Mouse (Mus musculus) embryonic facial prominence, embryonic 15.5 days (tissue): Measurements from ENCODE around the gene Gm20605. TPM values are rescaled to one million over a fixed set of nuclear protein-coding genes. Genes with fewer than 3 reads are reported as not detected.

ENCODE experiments used
- ATAC-seq: fragments of 200-750 bp; cut with Nextera tagmentation; 2 replicates; pipeline ENCODE4 v1.8.0; 2017; ENCODE audit warnings: low read depth, moderate TSS enrichment; ENCODE audit not compliant: insufficient number of reproducible peaks, low FRiP score, low TSS enrichment
- H3K27ac ChIP-seq: fragments of 300-500 bp; sonication (generic); replicated peaks from 2 replicates; pipeline ENCODE4 v1.5.1; 2015; ENCODE audit warnings: mild to moderate bottlenecking, inconsistent platforms
- H3K27me3 ChIP-seq: fragments of 300-500 bp; sonication (generic); 2 replicates; pipeline ENCODE4 v1.6.1; 2015; ENCODE audit warnings: inconsistent platforms
- H3K36me3 ChIP-seq: fragments of 300-500 bp; sonication (generic); 2 replicates; pipeline ENCODE4 v1.6.1; 2015; ENCODE audit warnings: mild to moderate bottlenecking, inconsistent platforms
- H3K4me1 ChIP-seq: fragments of 300-500 bp; sonication (generic); 2 replicates; pipeline ENCODE4 v1.6.1; 2015; ENCODE audit warnings: inconsistent platforms
- H3K4me2 ChIP-seq: fragments of 300-500 bp; sonication (generic); replicated peaks from 2 replicates; pipeline ENCODE4 v1.6.1; 2015; ENCODE audit warnings: mild to moderate bottlenecking, inconsistent platforms
- H3K4me3 ChIP-seq: fragments of 300-500 bp; sonication (generic); replicated peaks from 2 replicates; pipeline ENCODE4 v1.5.1; 2015; ENCODE audit warnings: mild to moderate bottlenecking, inconsistent platforms
- H3K9ac ChIP-seq: fragments of 300-500 bp; sonication (generic); 2 replicates; pipeline ENCODE4 v1.6.1; 2015; ENCODE audit warnings: inconsistent platforms
- H3K9me3 ChIP-seq: fragments of 300-500 bp; sonication (generic); replicated peaks from 2 replicates; pipeline ENCODE4 v1.6.1; 2016; ENCODE audit warnings: inconsistent platforms
- WGBS: fragments of 180-500 bp; shearing (Covaris S2); methylation state at CpG from one replicate; pipeline ENCODE4 v1.1.7; 2015; 5-methylcytosine and 5-hydroxymethylcytosine counted together
- polyA plus RNA-seq: library from polyadenylated mRNA; unstranded; fragments of >200 nt; fragmentation: Nextera tagmentation; extraction: Ambion mirVana; gene quantifications from 2 replicates; pipeline ENCODE4 v1.2.1, GENCODE M21; 2015

Gene Gm20605
- polyA plus RNA-seq, 1 experiment from 2014 or later, result 13.1 TPM

- 89% methylated on average over 8 of the region's 8 CpGs for WGBS
- no peak for ATAC-seq
These were observed 45.8 kb downstream of the Gm20605 start for GRCm38 (mm10) chr5:137674786-137675185.

GRCm38 (mm10) chr5:137677859-137678258 is 48.9 kb downstream of the Gm20605 start:
- Histone ChIP-seq H3K4me2 (no peak overlapping the region), H3K9ac (no peak overlapping the region), H3K4me3 (no peak overlapping the region), H3K36me3 (peaks cover 3% of the 10 kb centered on the region; the same call in 1 of the 2 replicates), H3K27ac (no peak overlapping the region), H3K27me3 (no peaks in the 10 kb centered on the region), H3K9me3 (no peaks in the 10 kb centered on the region), H3K4me1 (peaks cover under 1% of the 10 kb centered on the region; the same call in 1 of the 2 replicates)
- no peak for ATAC-seq
- 94% methylated on average over 8 of the region's 8 CpGs for WGBS

More at GRCm38 (mm10) chr5:137674786-137675185, 45.8 kb downstream of the Gm20605 start:
- Histone ChIP-seq H3K4me1 (peaks cover 15% of the 10 kb centered on the region), H3K9me3 (no peaks in the 10 kb centered on the region), H3K27me3 (no peaks in the 10 kb centered on the region), H3K4me3 (no peak overlapping the region), H3K27ac (no peak overlapping the region), H3K4me2 (no peak overlapping the region), H3K36me3 (peaks cover 3% of the 10 kb centered on the region; the same call in 1 of the 2 replicates), H3K9ac (no peak overlapping the region)

GRCm38 (mm10) chr5:137678736-137679135 is 49.8 kb downstream of the Gm20605 start:
- H3K4me3 ChIP-seq, result no peak overlapping the region
- H3K9me3 ChIP-seq, result no peaks in the 10 kb centered on the region
- peaks cover 3% of the 10 kb centered on the region; the same call in 1 of the 2 replicates for H3K36me3 ChIP-seq
- 86% methylated on average over 3 of the region's 3 CpGs for WGBS
- H3K27ac ChIP-seq, result no peak overlapping the region
- H3K27me3 ChIP-seq, result no peaks in the 10 kb centered on the region
- no peak for ATAC-seq
- H3K4me1 ChIP-seq, result peaks cover 9% of the 10 kb centered on the region
- H3K4me2 ChIP-seq, result no peak overlapping the region
- H3K9ac ChIP-seq, result no peak overlapping the region

- peaks cover 9% of the 10 kb centered on the region for H3K4me1 ChIP-seq
- 78% methylated on average over 4 of the region's 4 CpGs for WGBS
- H3K9ac ChIP-seq, result no peak overlapping the region
- H3K36me3 ChIP-seq, result peaks cover 3% of the 10 kb centered on the region; the same call in 1 of the 2 replicates
- H3K4me3 ChIP-seq, result no peak overlapping the region
- no peaks in the 10 kb centered on the region for H3K9me3 ChIP-seq
- ATAC-seq, result no peak
- H3K4me2 ChIP-seq, result no peak overlapping the region
- H3K27ac ChIP-seq, result no peak overlapping the region
- H3K27me3 ChIP-seq, result no peaks in the 10 kb centered on the region
These were observed 50.8 kb downstream of the Gm20605 start for GRCm38 (mm10) chr5:137679726-137680125.

- 80% methylated on average over 6 of the region's 6 CpGs for WGBS
- Histone ChIP-seq H3K27ac (no peak overlapping the region), H3K36me3 (no peaks in the 10 kb centered on the region; the same call in 1 of the 2 replicates), H3K27me3 (no peaks in the 10 kb centered on the region), H3K4me1 (peaks cover 13% of the 10 kb centered on the region), H3K9ac (no peak overlapping the region), H3K4me3 (no peak overlapping the region), H3K9me3 (no peaks in the 10 kb centered on the region), H3K4me2 (no peak overlapping the region)
- ATAC-seq, result no peak
These were observed 53.6 kb downstream of the Gm20605 start for GRCm38 (mm10) chr5:137682526-137682925.

GRCm38 (mm10) chr5:137683388-137684293 is 54.7 kb downstream of the Gm20605 start:
- WGBS, result 9% methylated on average over 28 of the region's 28 CpGs
- no peaks in the 10 kb centered on the region for H3K27me3 ChIP-seq
- no peaks in the 10 kb centered on the region; the same call in 1 of the 2 replicates for H3K36me3 ChIP-seq
- no peaks in the 10 kb centered on the region for H3K9me3 ChIP-seq
- H3K27ac ChIP-seq, result peak overlapping the region; percentile 58; the same call in 1 of the 2 replicates
- peak overlapping the region; percentile 80 for H3K4me3 ChIP-seq
- peak overlapping the region; percentile 95 for H3K4me2 ChIP-seq
- no peak for ATAC-seq
- peaks cover 13% of the 10 kb centered on the region for H3K4me1 ChIP-seq
- H3K9ac ChIP-seq, result peak overlapping the region; percentile 50

- peak within 1 kb of the TSS; percentile 58; the same call in 1 of the 2 replicates for H3K27ac ChIP-seq
- peak within 1 kb of the TSS; percentile 50 for H3K9ac ChIP-seq
- peak; percentile 100 for ATAC-seq
- H3K9me3 ChIP-seq, result no peaks in the 10 kb centered on the region
- peaks cover 13% of the 10 kb centered on the region for H3K4me1 ChIP-seq
- no peaks in the 10 kb centered on the region for H3K27me3 ChIP-seq
- under 1% methylated on average over 61 of the region's 62 CpGs for WGBS
- H3K4me3 ChIP-seq, result peak within 1 kb of the TSS; percentile 80
- H3K36me3 ChIP-seq, result no peaks in the 10 kb centered on the region; the same call in 1 of the 2 replicates
- peak within 1 kb of the TSS; percentile 95 for H3K4me2 ChIP-seq
These were observed 55.5 kb downstream of the Gm20605 start, which contains the start of gene Agfg2 for GRCm38 (mm10) chr5:137684294-137685123. Gene Agfg2, minus strand, starts transcription at chr5:137684726.

- H3K9ac ChIP-seq, result no peak overlapping the region
- no peak overlapping the region for H3K4me2 ChIP-seq
- no peak overlapping the region for H3K4me3 ChIP-seq
- no peaks in the 10 kb centered on the region; the same call in 1 of the 2 replicates for H3K36me3 ChIP-seq
- over 99% methylated on average over 3 of the region's 3 CpGs for WGBS
- no peak overlapping the region for H3K27ac ChIP-seq
- H3K9me3 ChIP-seq, result no peaks in the 10 kb centered on the region
- H3K27me3 ChIP-seq, result no peaks in the 10 kb centered on the region
- ATAC-seq, result no peak
- peaks cover 13% of the 10 kb centered on the region for H3K4me1 ChIP-seq
These were observed 56.7 kb downstream of the Gm20605 start for GRCm38 (mm10) chr5:137685653-137686052.

GRCm38 (mm10) chr5:137686127-137686790 is 57.3 kb downstream of the Gm20605 start:
- no peak overlapping the region for H3K4me3 ChIP-seq
- no peak overlapping the region for H3K9ac ChIP-seq
- H3K27ac ChIP-seq, result no peak overlapping the region
- no peaks in the 10 kb centered on the region; the same call in 1 of the 2 replicates for H3K36me3 ChIP-seq
- WGBS, result 81% methylated on average over 6 of the region's 6 CpGs
- no peak for ATAC-seq
- H3K27me3 ChIP-seq, result no peaks in the 10 kb centered on the region
- peaks cover 13% of the 10 kb centered on the region for H3K4me1 ChIP-seq
- no peaks in the 10 kb centered on the region for H3K9me3 ChIP-seq
- H3K4me2 ChIP-seq, result no peak overlapping the region

- Histone ChIP-seq H3K4me1 (0 out of 2 replicates have a peak, but pooled peaks cover 2% of the 10 kb centered on the region), H3K9ac (no peak overlapping the region), H3K4me3 (no peak overlapping the region), H3K4me2 (no peak overlapping the region), H3K9me3 (no peaks in the 10 kb centered on the region), H3K27ac (no peak overlapping the region), H3K27me3 (no peaks in the 10 kb centered on the region), H3K36me3 (no peaks in the 10 kb centered on the region)
- ATAC-seq, result no peak
- 86% methylated on average over 3 of the region's 3 CpGs for WGBS
These were observed 61.0 kb downstream of the Gm20605 start for GRCm38 (mm10) chr5:137689974-137690373.
